Mouse (Mus musculus): ENCODE data around the gene Mrpl17. TPM values are rescaled to one million over a fixed set of nuclear protein-coding genes. Genes with fewer than 3 reads are reported as not detected.

Gene Mrpl17
- polyA plus RNA-seq, 1 experiment from 2014 or later = 298 TPM

- H3K27me3 ChIP-seq (ENCODE audit: insufficient read depth, poor library complexity, severe bottlenecking) = no peaks in the 10 kb centered on the region
- peak overlapping the region; percentile 82 for H3K27ac ChIP-seq
- no peaks in the 10 kb centered on the region for H3K9me3 ChIP-seq
- H3K36me3 ChIP-seq = peaks cover 75% of the 10 kb centered on the region
- 51% methylated on average over 13 of the region's 13 CpGs for WGBS
- peak; percentile 73 for DNase-seq (ENCODE audit: low spot score)
- H3K4me3 ChIP-seq = peak overlapping the region; percentile 34
- peaks cover 40% of the 10 kb centered on the region for H3K4me1 ChIP-seq (replicated peaks)
Measured at GRCm38 (mm10) chr7:105777797-105778552, 32.9 kb downstream of the Mrpl17 start.

GRCm38 (mm10) chr7:105777316-105777715, 33.6 kb downstream of the Mrpl17 start:
- peak overlapping the region; percentile 82; the same call in 1 of the 2 replicates for H3K27ac ChIP-seq
- no peak for DNase-seq (ENCODE audit: low spot score)
- WGBS = 88% methylated on average over 1 of the region's 1 CpGs
- H3K36me3 ChIP-seq = peaks cover 75% of the 10 kb centered on the region
- H3K9me3 ChIP-seq = no peaks in the 10 kb centered on the region
- no peak overlapping the region; the same call in 1 of the 2 replicates for H3K4me3 ChIP-seq
- H3K27me3 ChIP-seq (ENCODE audit: insufficient read depth, poor library complexity, severe bottlenecking) = no peaks in the 10 kb centered on the region
- peaks cover 35% of the 10 kb centered on the region for H3K4me1 ChIP-seq (replicated peaks)

- Histone ChIP-seq H3K27ac (no peak overlapping the region), H3K36me3 (peaks cover 75% of the 10 kb centered on the region), H3K9me3 (no peaks in the 10 kb centered on the region), H3K4me3 (no peak overlapping the region), H3K4me1 (replicated peaks) (peaks cover 35% of the 10 kb centered on the region), H3K27me3 (ENCODE audit: insufficient read depth, poor library complexity, severe bottlenecking) (no peaks in the 10 kb centered on the region)
- 89% methylated on average over 2 of the region's 2 CpGs for WGBS
- no peak for DNase-seq (ENCODE audit: low spot score)
Measured at GRCm38 (mm10) chr7:105776026-105776425, 34.9 kb downstream of the Mrpl17 start.

- Histone ChIP-seq H3K9me3 (no peaks in the 10 kb centered on the region), H3K27ac (0 out of 2 replicates have a peak overlapping the region, but pooled peaks have one; percentile 43), H3K27me3 (ENCODE audit: insufficient read depth, poor library complexity, severe bottlenecking) (no peaks in the 10 kb centered on the region), H3K4me3 (no peak overlapping the region), H3K36me3 (peaks cover 75% of the 10 kb centered on the region), H3K4me1 (replicated peaks) (peaks cover 39% of the 10 kb centered on the region)
- 49% methylated on average over 8 of the region's 8 CpGs for WGBS
- no peak for DNase-seq (ENCODE audit: low spot score)
Measured at GRCm38 (mm10) chr7:105774661-105775060, 36.2 kb downstream of the Mrpl17 start.

- Histone ChIP-seq H3K27ac (no peak overlapping the region), H3K4me3 (no peak overlapping the region), H3K27me3 (ENCODE audit: insufficient read depth, poor library complexity, severe bottlenecking) (no peaks in the 10 kb centered on the region), H3K4me1 (replicated peaks) (peaks cover 35% of the 10 kb centered on the region), H3K36me3 (peaks cover 63% of the 10 kb centered on the region), H3K9me3 (no peaks in the 10 kb centered on the region)
- no peak for DNase-seq (ENCODE audit: low spot score)
- WGBS = 91% methylated on average over 5 of the region's 5 CpGs
Measured at GRCm38 (mm10) chr7:105773041-105773440, 37.9 kb downstream of the Mrpl17 start.

GRCm38 (mm10) chr7:105772331-105772730, 38.6 kb downstream of the Mrpl17 start:
- Histone ChIP-seq H3K27ac (no peak overlapping the region), H3K27me3 (ENCODE audit: insufficient read depth, poor library complexity, severe bottlenecking) (no peaks in the 10 kb centered on the region), H3K36me3 (peaks cover 67% of the 10 kb centered on the region), H3K4me1 (replicated peaks) (peaks cover 35% of the 10 kb centered on the region), H3K9me3 (no peaks in the 10 kb centered on the region), H3K4me3 (no peak overlapping the region)
- DNase-seq (ENCODE audit: low spot score) = no peak
- WGBS = 94% methylated on average over 15 of the region's 15 CpGs

GRCm38 (mm10) chr7:105769959-105770358, 40.9 kb downstream of the Mrpl17 start:
- Histone ChIP-seq H3K9me3 (no peaks in the 10 kb centered on the region), H3K27ac (no peak overlapping the region), H3K4me3 (no peak overlapping the region), H3K4me1 (replicated peaks) (peaks cover 38% of the 10 kb centered on the region), H3K27me3 (ENCODE audit: insufficient read depth, poor library complexity, severe bottlenecking) (peaks cover 7% of the 10 kb centered on the region), H3K36me3 (peaks cover 72% of the 10 kb centered on the region)
- 95% methylated on average over 3 of the region's 3 CpGs for WGBS
- no peak for DNase-seq (ENCODE audit: low spot score)

GRCm38 (mm10) chr7:105767729-105768165, 43.2 kb downstream of the Mrpl17 start:
- H3K27me3 ChIP-seq (ENCODE audit: insufficient read depth, poor library complexity, severe bottlenecking) = peaks cover 29% of the 10 kb centered on the region
- H3K4me3 ChIP-seq = peak overlapping the region; percentile 31
- H3K4me1 ChIP-seq (replicated peaks) = peaks cover 37% of the 10 kb centered on the region
- peak; percentile 70 for DNase-seq (ENCODE audit: low spot score)
- 14% methylated on average over 6 of the region's 6 CpGs for WGBS
- peak overlapping the region; percentile 82 for H3K27ac ChIP-seq
- no peaks in the 10 kb centered on the region for H3K9me3 ChIP-seq
- H3K36me3 ChIP-seq = peaks cover 83% of the 10 kb centered on the region

GRCm38 (mm10) chr7:105764331-105764730, 46.6 kb downstream of the Mrpl17 start:
- Histone ChIP-seq H3K4me1 (replicated peaks) (peaks cover 43% of the 10 kb centered on the region), H3K27ac (no peak overlapping the region), H3K9me3 (no peaks in the 10 kb centered on the region), H3K27me3 (ENCODE audit: insufficient read depth, poor library complexity, severe bottlenecking) (peaks cover 51% of the 10 kb centered on the region), H3K4me3 (no peak overlapping the region), H3K36me3 (peaks cover 83% of the 10 kb centered on the region)
- WGBS = 91% methylated on average over 11 of the region's 11 CpGs
- no peak for DNase-seq (ENCODE audit: low spot score)

- H3K27me3 ChIP-seq (ENCODE audit: insufficient read depth, poor library complexity, severe bottlenecking) = peaks cover 51% of the 10 kb centered on the region
- peaks cover 28% of the 10 kb centered on the region for H3K4me1 ChIP-seq (replicated peaks)
- no peak for DNase-seq (ENCODE audit: low spot score)
- H3K9me3 ChIP-seq = no peaks in the 10 kb centered on the region
- no peak overlapping the region for H3K27ac ChIP-seq
- peak overlapping the region; percentile 39 for H3K4me3 ChIP-seq
- 18% methylated on average over 55 of the region's 55 CpGs for WGBS
- H3K36me3 ChIP-seq = peaks cover 95% of the 10 kb centered on the region
Measured at GRCm38 (mm10) chr7:105762517-105763270, 48.2 kb downstream of the Mrpl17 start.

GRCm38 (mm10) chr7:105761813-105762484, 49.0 kb downstream of the Mrpl17 start:
- DNase-seq (ENCODE audit: low spot score) = peak; percentile 24
- Histone ChIP-seq H3K4me1 (replicated peaks) (peaks cover 21% of the 10 kb centered on the region), H3K36me3 (peaks cover 99% of the 10 kb centered on the region), H3K27me3 (ENCODE audit: insufficient read depth, poor library complexity, severe bottlenecking) (peaks cover 51% of the 10 kb centered on the region), H3K27ac (no peak overlapping the region), H3K4me3 (peak overlapping the region; percentile 39), H3K9me3 (no peaks in the 10 kb centered on the region)
- WGBS = 15% methylated on average over 51 of the region's 51 CpGs

GRCm38 (mm10) chr7:105753281-105753680, 57.6 kb downstream of the Mrpl17 start:
- Histone ChIP-seq H3K9me3 (no peaks in the 10 kb centered on the region), H3K27ac (no peak overlapping the region)

More at GRCm38 (mm10) chr7:105753281-105753680, 57.6 kb downstream of the Mrpl17 start:
- no peaks in the 10 kb centered on the region for H3K27me3 ChIP-seq (ENCODE audit: insufficient read depth, poor library complexity, severe bottlenecking)
- 90% methylated on average over 10 of the region's 10 CpGs for WGBS
- no peak for DNase-seq (ENCODE audit: low spot score)
- peaks cover 19% of the 10 kb centered on the region for H3K4me1 ChIP-seq (replicated peaks)
- no peak overlapping the region for H3K4me3 ChIP-seq
- H3K36me3 ChIP-seq = peaks cover 76% of the 10 kb centered on the region

Data from hindbrain, embryonic 10.5 days (tissue).